Mouse (Mus musculus): ENCODE results near the gene Myo5c. TPM values are rescaled to one million over a fixed set of nuclear protein-coding genes. Genes with fewer than 3 reads are reported as not detected.

The Myo5c gene
- total and polyA plus RNA-seq, 3 experiments, result 0.15 to 0.22 TPM; not detected in 1

- no peak for ATAC-seq (ENCODE audit: extremely low read depth, insufficient number of reproducible peaks, low FRiP score, poor library complexity, severe bottlenecking)
- peaks cover 25% of the 10 kb centered on the region for H3K36me3 ChIP-seq (replicated peaks)
- DNase-seq (ENCODE audit: low spot score), result no peak
Measured at GRCm38 (mm10) chr9:75202036-75202435, 29.8 kb upstream of the Myo5c start.

GRCm38 (mm10) chr9:75209246-75209645 is 22.6 kb upstream of the Myo5c start:
- no peak for ATAC-seq (ENCODE audit: extremely low read depth, insufficient number of reproducible peaks, low FRiP score, poor library complexity, severe bottlenecking)
- H3K36me3 ChIP-seq (replicated peaks), result peaks cover 27% of the 10 kb centered on the region
- TF ChIP-seq POLR2AphosphoS5 (IDR thresholded peaks at IDR 0.05; ENCODE audit: insufficient replicate concordance, low read depth, low read length) (no peak), GATA1 (IDR thresholded peaks at IDR 0.05; ENCODE audit: borderline replicate concordance, low read length) (no peak), TAL1 (conservative IDR thresholded peaks at IDR 0.05; ENCODE audit: low read depth, low read length) (no peak), CTCF (IDR thresholded peaks at IDR 0.05; ENCODE audit: low read depth, low read length) (no peak), GATA2 (IDR thresholded peaks at IDR 0.05; ENCODE audit: borderline replicate concordance, low read depth, low read length) (no peak)
- no peaks in the 10 kb centered on the region for H3K9me3 ChIP-seq (replicated peaks)
- no peak overlapping the region for H3K4me3 ChIP-seq (ENCODE audit: low read depth, low read length)
- no peaks in the 10 kb centered on the region for H3K4me1 ChIP-seq (ENCODE audit: insufficient read depth, low read depth, low read length)
- DNase-seq (ENCODE audit: low spot score), result no peak
- no peaks in the 10 kb centered on the region for H3K27me3 ChIP-seq (ENCODE audit: insufficient read depth, low read length)

More at GRCm38 (mm10) chr9:75202036-75202435, 29.8 kb upstream of the Myo5c start:
- Histone ChIP-seq H3K4me1 (ENCODE audit: insufficient read depth, low read depth, low read length) (no peaks in the 10 kb centered on the region), H3K27me3 (ENCODE audit: insufficient read depth, low read length) (no peaks in the 10 kb centered on the region), H3K9me3 (replicated peaks) (no peaks in the 10 kb centered on the region), H3K4me3 (ENCODE audit: low read depth, low read length) (no peak overlapping the region)
- TF ChIP-seq GATA2 (IDR thresholded peaks at IDR 0.05; ENCODE audit: borderline replicate concordance, low read depth, low read length), result no peak
- no peak for TF ChIP-seq POLR2AphosphoS5 (IDR thresholded peaks at IDR 0.05; ENCODE audit: insufficient replicate concordance, low read depth, low read length)
- no peak for TF ChIP-seq TAL1 (conservative IDR thresholded peaks at IDR 0.05; ENCODE audit: low read depth, low read length)

- Histone ChIP-seq H3K36me3 (replicated peaks) (peaks cover 31% of the 10 kb centered on the region), H3K4me1 (ENCODE audit: insufficient read depth, low read depth, low read length) (no peaks in the 10 kb centered on the region), H3K27me3 (ENCODE audit: insufficient read depth, low read length) (no peaks in the 10 kb centered on the region), H3K4me3 (ENCODE audit: low read depth, low read length) (no peak overlapping the region), H3K9me3 (replicated peaks) (no peaks in the 10 kb centered on the region)
- no peak for DNase-seq (ENCODE audit: low spot score)
- no peak for TF ChIP-seq POLR2AphosphoS5 (IDR thresholded peaks at IDR 0.05; ENCODE audit: insufficient replicate concordance, low read depth, low read length)
- no peak for TF ChIP-seq GATA1 (IDR thresholded peaks at IDR 0.05; ENCODE audit: borderline replicate concordance, low read length)
- no peak for TF ChIP-seq CTCF (IDR thresholded peaks at IDR 0.05; ENCODE audit: low read depth, low read length)
- TF ChIP-seq TAL1 (conservative IDR thresholded peaks at IDR 0.05; ENCODE audit: low read depth, low read length), result no peak
- TF ChIP-seq GATA2 (IDR thresholded peaks at IDR 0.05; ENCODE audit: borderline replicate concordance, low read depth, low read length), result no peak
- ATAC-seq (ENCODE audit: extremely low read depth, insufficient number of reproducible peaks, low FRiP score, poor library complexity, severe bottlenecking), result no peak
Measured at GRCm38 (mm10) chr9:75210269-75210668, 21.6 kb upstream of the Myo5c start.

GRCm38 (mm10) chr9:75214743-75215413 is 16.9 kb upstream of the Myo5c start:
- DNase-seq (ENCODE audit: low spot score), result no peak
- H3K4me3 ChIP-seq (ENCODE audit: low read depth, low read length), result no peak overlapping the region
- H3K27me3 ChIP-seq (ENCODE audit: insufficient read depth, low read length), result no peaks in the 10 kb centered on the region
- no peak for ATAC-seq (ENCODE audit: extremely low read depth, insufficient number of reproducible peaks, low FRiP score, poor library complexity, severe bottlenecking)
- no peak for TF ChIP-seq GATA2 (IDR thresholded peaks at IDR 0.05; ENCODE audit: borderline replicate concordance, low read depth, low read length)
- no peak for TF ChIP-seq POLR2AphosphoS5 (IDR thresholded peaks at IDR 0.05; ENCODE audit: insufficient replicate concordance, low read depth, low read length)
- TF ChIP-seq GATA1 (IDR thresholded peaks at IDR 0.05; ENCODE audit: borderline replicate concordance, low read length), result no peak
- no peak for TF ChIP-seq CTCF (IDR thresholded peaks at IDR 0.05; ENCODE audit: low read depth, low read length)
- no peak for TF ChIP-seq TAL1 (conservative IDR thresholded peaks at IDR 0.05; ENCODE audit: low read depth, low read length)
- H3K4me1 ChIP-seq (ENCODE audit: insufficient read depth, low read depth, low read length), result no peaks in the 10 kb centered on the region
- H3K9me3 ChIP-seq (replicated peaks), result no peaks in the 10 kb centered on the region
- peaks cover 39% of the 10 kb centered on the region for H3K36me3 ChIP-seq (replicated peaks)

- Histone ChIP-seq H3K27me3 (ENCODE audit: insufficient read depth, low read length) (no peaks in the 10 kb centered on the region), H3K4me1 (ENCODE audit: insufficient read depth, low read depth, low read length) (no peaks in the 10 kb centered on the region), H3K36me3 (replicated peaks) (peaks cover 28% of the 10 kb centered on the region)
Measured at GRCm38 (mm10) chr9:75219942-75220341, 11.9 kb upstream of the Myo5c start.

GRCm38 (mm10) chr9:75221420-75222287 is 10.2 kb upstream of the Myo5c start:
- H3K4me3 ChIP-seq (ENCODE audit: low read depth, low read length), result no peak overlapping the region
- TF ChIP-seq GATA2 (IDR thresholded peaks at IDR 0.05; ENCODE audit: borderline replicate concordance, low read depth, low read length) (no peak), TAL1 (conservative IDR thresholded peaks at IDR 0.05; ENCODE audit: low read depth, low read length) (no peak), GATA1 (IDR thresholded peaks at IDR 0.05; ENCODE audit: borderline replicate concordance, low read length) (no peak), POLR2AphosphoS5 (IDR thresholded peaks at IDR 0.05; ENCODE audit: insufficient replicate concordance, low read depth, low read length) (no peak), CTCF (IDR thresholded peaks at IDR 0.05; ENCODE audit: low read depth, low read length) (no peak)
- ATAC-seq (ENCODE audit: extremely low read depth, insufficient number of reproducible peaks, low FRiP score, poor library complexity, severe bottlenecking) (no peak), DNase-seq (ENCODE audit: low spot score) (no peak)
- H3K4me1 ChIP-seq (ENCODE audit: insufficient read depth, low read depth, low read length), result no peaks in the 10 kb centered on the region
- H3K36me3 ChIP-seq (replicated peaks), result peaks cover 20% of the 10 kb centered on the region
- H3K9me3 ChIP-seq (replicated peaks), result no peaks in the 10 kb centered on the region
- H3K27me3 ChIP-seq (ENCODE audit: insufficient read depth, low read length), result no peaks in the 10 kb centered on the region

More at GRCm38 (mm10) chr9:75219942-75220341, 11.9 kb upstream of the Myo5c start:
- Histone ChIP-seq H3K4me3 (ENCODE audit: low read depth, low read length) (no peak overlapping the region), H3K9me3 (replicated peaks) (no peaks in the 10 kb centered on the region)
- DNase-seq (ENCODE audit: low spot score) (no peak), ATAC-seq (ENCODE audit: extremely low read depth, insufficient number of reproducible peaks, low FRiP score, poor library complexity, severe bottlenecking) (no peak)
- TF ChIP-seq POLR2AphosphoS5 (IDR thresholded peaks at IDR 0.05; ENCODE audit: insufficient replicate concordance, low read depth, low read length) (no peak), CTCF (IDR thresholded peaks at IDR 0.05; ENCODE audit: low read depth, low read length) (no peak), GATA1 (IDR thresholded peaks at IDR 0.05; ENCODE audit: borderline replicate concordance, low read length) (no peak), TAL1 (conservative IDR thresholded peaks at IDR 0.05; ENCODE audit: low read depth, low read length) (no peak), GATA2 (IDR thresholded peaks at IDR 0.05; ENCODE audit: borderline replicate concordance, low read depth, low read length) (no peak)
